Mouse (Mus musculus): ENCODE results near the gene Mettl7a1. TPM values are rescaled to one million over a fixed set of nuclear protein-coding genes. Genes with fewer than 3 reads are reported as not detected.

Gene Mettl7a1
- polyA plus RNA-seq, 1 experiment from 2014 or later, result 4.3 TPM

Other genes starting within 250 kb of the Mettl7a1 start
- 50.3 and 53.0 TPM in 2 replicates for gene Atf1, start 76.3 kb upstream of the Mettl7a1 start, polyA plus RNA-seq (2016; fragmentation: Nextera tagmentation; extraction: Ambion mirVana)
- not detected in 2 replicates for gene Tmprss12, start 23.3 kb upstream of the Mettl7a1 start, polyA plus RNA-seq (2016; fragmentation: Nextera tagmentation; extraction: Ambion mirVana)
- gene Mettl7a3, start 30.8 kb downstream of the Mettl7a1 start, polyA plus RNA-seq (2016; fragmentation: Nextera tagmentation; extraction: Ambion mirVana), result 0.13 and 0.25 TPM in 2 replicates
- gene Methig1, start 49.0 kb downstream of the Mettl7a1 start, polyA plus RNA-seq (2016; fragmentation: Nextera tagmentation; extraction: Ambion mirVana), result 0.21 TPM in 1 of 2 replicates, not detected in the other
- not detected in 2 replicates for gene Mettl7a2, start 49.1 kb downstream of the Mettl7a1 start, polyA plus RNA-seq (2016; fragmentation: Nextera tagmentation; extraction: Ambion mirVana)
- gene Higd1c, start 60.4 kb downstream of the Mettl7a1 start, polyA plus RNA-seq (2016; fragmentation: Nextera tagmentation; extraction: Ambion mirVana), result not detected in 2 replicates
- gene Gm5475, start 118.0 kb downstream of the Mettl7a1 start, polyA plus RNA-seq (2016; fragmentation: Nextera tagmentation; extraction: Ambion mirVana), result 0.12 and 0.13 TPM in 2 replicates
- gene Slc11a2, start 120.9 kb downstream of the Mettl7a1 start, polyA plus RNA-seq (2016; fragmentation: Nextera tagmentation; extraction: Ambion mirVana), result 22.8 and 25.6 TPM in 2 replicates
- gene Letmd1, start 164.9 kb downstream of the Mettl7a1 start, polyA plus RNA-seq (2016; fragmentation: Nextera tagmentation; extraction: Ambion mirVana), result 28.1 and 29.3 TPM in 2 replicates
- 34.1 and 34.4 TPM in 2 replicates for gene Csrnp2, start 191.3 kb downstream of the Mettl7a1 start, polyA plus RNA-seq (2016; fragmentation: Nextera tagmentation; extraction: Ambion mirVana)
- gene Tfcp2, start 247.9 kb downstream of the Mettl7a1 start, polyA plus RNA-seq (2016; fragmentation: Nextera tagmentation; extraction: Ambion mirVana), result 42.5 and 44.4 TPM in 2 replicates

All from limb, embryonic 12.5 days (tissue).